Mouse (Mus musculus) left cerebral cortex, adult 6 months (tissue): ENCODE results near the gene Fam217a. TPM values are rescaled to one million over a fixed set of nuclear protein-coding genes. Genes with fewer than 3 reads are reported as not detected.

Experiments used
- long read RNA-seq, 2 experiments: library from polyadenylated mRNA; unstranded; transcript quantifications; one replicate each; pipeline ENCODE4 v2.0.0; 2019 to 2020
- polyA plus RNA-seq: library from polyadenylated mRNA; unstranded; fragments of <200 nt; fragmentation: Nextera tagmentation; gene quantifications from 2 replicates; pipeline ENCODE4 v1.2.3, GENCODE M21; 2021

Fam217a gene
- polyA plus RNA-seq: 1.2 TPM in 2 replicates
- long read RNA-seq, experiment 1, partial matches to known transcripts: 0 of 3 reads
- long read RNA-seq, experiment 1, other reads (novel, unspliced or antisense): 3 of 3 reads
- long read RNA-seq, experiment 2: 0 reads

DNA sequence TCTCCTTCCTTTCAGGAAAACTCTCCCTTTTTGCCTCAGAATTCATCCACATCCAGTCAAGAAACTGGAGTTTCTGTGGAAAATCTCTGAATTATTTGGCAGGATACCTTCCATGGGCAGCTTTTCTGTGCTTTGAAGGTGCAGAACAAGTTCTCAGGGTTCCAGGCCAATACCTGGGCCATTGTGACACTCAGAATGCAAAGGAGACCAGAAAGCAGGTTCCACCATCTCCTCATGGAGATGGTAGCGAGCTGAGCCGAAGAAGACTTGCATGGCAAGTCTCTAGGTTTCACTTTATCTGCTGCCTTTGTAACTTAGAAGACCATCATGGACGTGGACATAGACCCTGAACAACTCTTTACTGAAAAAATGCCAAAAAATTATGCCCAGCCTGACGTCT lies at the start of gene Fam217a, which contains the start of gene 4933417A18Rik:
TSS of gene Fam217a (minus strand) at position 101 of the 400 bp plus-strand sequence.
TSS of gene 4933417A18Rik (plus strand) at position 200 of the 400 bp plus-strand sequence.

DNA sequence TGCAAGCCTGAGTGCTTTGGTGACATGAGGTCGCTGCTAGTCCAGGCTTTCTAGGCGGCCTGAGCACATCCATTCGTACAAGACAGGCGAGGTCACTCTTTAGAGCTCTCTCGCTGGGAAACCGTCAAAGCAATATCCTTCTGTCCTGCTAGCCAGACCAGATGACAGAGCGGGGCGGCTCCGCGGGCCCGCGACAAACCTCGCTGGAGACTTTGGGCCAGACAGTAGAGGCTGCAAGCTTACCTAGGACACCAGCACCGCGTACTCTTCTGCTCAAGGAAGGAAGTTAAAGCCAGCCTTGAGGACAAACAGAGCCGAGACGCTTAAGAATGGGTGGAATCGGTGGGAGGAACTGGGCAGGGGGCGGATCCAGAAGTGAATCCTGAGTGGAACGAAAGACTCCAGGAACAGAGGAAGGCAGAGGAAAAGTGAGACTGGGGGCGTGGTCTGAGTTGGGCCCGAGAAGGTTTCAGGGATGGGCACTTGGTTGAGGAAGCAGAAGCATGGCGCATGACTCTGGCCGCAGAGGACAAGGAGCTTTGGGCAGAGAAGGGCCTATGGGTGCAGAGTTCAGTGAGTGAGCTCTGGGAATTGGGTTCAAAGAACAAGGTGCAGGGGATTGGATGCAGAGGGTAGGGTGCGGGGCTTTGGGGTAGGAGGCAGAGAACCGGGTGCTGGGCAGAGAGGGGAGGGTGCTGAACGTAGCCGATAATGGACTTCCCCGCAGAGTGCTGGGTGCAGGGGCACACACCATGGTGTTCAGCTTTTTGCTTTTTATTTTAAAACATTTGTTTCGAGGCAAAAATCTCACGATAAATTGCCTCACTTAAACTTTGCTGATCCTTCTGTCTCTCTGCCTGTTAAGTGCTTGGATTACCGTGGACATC lies 39.6 kb upstream of the Fam217a start, which contains the start of gene Eci3:
TSS of gene Eci3 (minus strand) at position 300 of the 887 bp plus-strand sequence.

DNA sequence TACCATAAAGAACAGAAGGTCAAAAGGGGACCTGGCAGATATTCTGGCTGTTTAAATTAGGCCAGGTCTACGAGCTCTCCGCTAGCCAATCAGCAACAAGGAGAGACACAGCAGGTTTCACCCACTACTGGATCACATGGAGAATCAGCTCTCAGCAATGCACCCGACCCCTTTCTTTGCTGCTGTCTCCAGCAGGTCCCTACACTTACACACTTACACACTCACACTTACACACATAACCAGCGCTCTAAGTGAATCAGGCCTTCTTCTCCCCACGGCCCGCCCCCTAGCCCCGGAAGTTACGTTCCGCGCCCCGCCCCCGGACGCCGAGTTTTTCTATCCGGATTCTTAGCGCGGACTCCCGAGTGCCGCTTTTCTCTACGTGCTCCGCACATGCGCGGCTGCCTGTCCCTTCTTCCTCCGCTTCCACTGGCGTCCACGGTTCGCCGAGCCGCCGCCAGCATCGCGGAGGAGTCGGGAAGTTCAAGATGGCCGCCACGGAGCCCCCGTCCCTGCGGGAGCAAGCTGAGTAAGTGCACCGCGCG lies 48.9 kb downstream of the Fam217a start, which contains the start of gene Prpf4b:
TSS of gene Prpf4b (plus strand) at position 137 of the 545 bp plus-strand sequence.

Other genes starting within 250 kb of the Fam217a start
- gene Fam50b, start 189.5 kb downstream of the Fam217a start, polyA plus RNA-seq: not detected in 2 replicates
- gene Prpf4b, start 49.0 kb downstream of the Fam217a start, polyA plus RNA-seq: 27.1 and 29.9 TPM in 2 replicates
- not detected in 2 replicates for gene 4933417A18Rik, start 99 bp upstream of the Fam217a start, polyA plus RNA-seq
- 0.19 TPM in 1 of 2 replicates, not detected in the other for gene Eci3, start 39.5 kb upstream of the Fam217a start, polyA plus RNA-seq
- gene Eci2, start 102.8 kb upstream of the Fam217a start, polyA plus RNA-seq: 80.4 and 99.9 TPM in 2 replicates